In the genomic region with DNA sequence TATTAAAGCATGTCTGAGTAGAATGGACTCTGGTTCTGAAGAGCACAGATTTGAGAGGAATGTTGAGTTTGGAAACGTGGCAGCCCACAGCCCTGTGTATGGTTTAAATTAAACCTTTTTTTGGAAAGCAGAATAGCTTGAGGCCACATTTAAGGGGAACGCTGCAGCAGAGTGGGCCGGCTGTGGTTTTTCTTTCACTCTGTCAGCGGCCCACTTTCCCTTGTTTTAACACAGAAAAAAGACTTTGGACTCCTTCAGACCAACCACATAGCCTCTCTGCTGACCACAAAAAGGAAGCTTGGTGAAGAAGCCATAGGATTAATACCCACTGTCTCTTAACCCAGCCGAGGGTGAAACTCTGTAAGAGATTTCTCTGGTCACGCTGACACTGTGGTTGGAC, we compare ENCODE assay signal across 9 mouse cellular contexts.
DNase-seq lines count a peak whose midpoint lies in the region; ATAC-seq lines count a peak whose summit lies in the region.
"Had no signal": no experiment of that assay in that cellular context is flagged by ENCODE, and none has a peak within 500 bp of the region (broad histone marks: within the 10 kb centered on the region; RNA-seq: fewer than 3 reads in every experiment).

No protein-coding gene starts in this region.

- H3K9ac ChIP-seq in heart, embryonic 13.5 days, result no peak overlapping the region
- H3K9ac ChIP-seq in forebrain, embryonic 15.5 days (replicated peaks), result no peak overlapping the region
- no peak overlapping the region for H3K9ac ChIP-seq in limb, embryonic 13.5 days

- H3K27ac ChIP-seq in heart, embryonic 13.5 days (replicated peaks), result peak overlapping the region; percentile 67
- H3K27ac ChIP-seq in forebrain, embryonic 15.5 days (replicated peaks), result 0 out of 2 replicates have a peak overlapping the region, but pooled peaks have one; percentile 26
- H3K27ac ChIP-seq in limb, embryonic 13.5 days, result peak overlapping the region; percentile 76

- H3K4me2 ChIP-seq in heart, embryonic 13.5 days, result peak overlapping the region; percentile 48
- no peak overlapping the region for H3K4me2 ChIP-seq in forebrain, embryonic 15.5 days (replicated peaks)
- H3K4me2 ChIP-seq in limb, embryonic 13.5 days (replicated peaks), result peak overlapping the region; percentile 52

- WGBS in heart, embryonic 13.5 days, result 53% methylated on average over 6 of the region's 6 CpGs
- 10% methylated on average over 6 of the region's 6 CpGs for WGBS in forebrain, embryonic 15.5 days
- WGBS in limb, embryonic 13.5 days, result 16% methylated on average over 6 of the region's 6 CpGs

- no peak for ATAC-seq in heart, embryonic 13.5 days (ENCODE audit: extremely low read depth, insufficient number of reproducible peaks, low FRiP score, low TSS enrichment)
- ATAC-seq in forebrain, embryonic 15.5 days (replicated peaks), result no peak
- ATAC-seq in limb, embryonic 13.5 days (ENCODE audit: low FRiP score, low read depth), result peak; percentile 71

- intact Hi-C loops in gastrocnemius, postnatal 14 days (cut with DNase I; ENCODE audit: low total_unique reads), result loop anchor here (10.0 kb wide), 1 partner anchor 50 kb away; no protein-coding TSS in a partner anchor

- no peaks in the 10 kb centered on the region for H3K9me3 ChIP-seq in heart, embryonic 13.5 days
- no peaks in the 10 kb centered on the region for H3K9me3 ChIP-seq in forebrain, embryonic 15.5 days
- no peaks in the 10 kb centered on the region for H3K9me3 ChIP-seq in limb, embryonic 13.5 days

- H3K4me3 ChIP-seq in heart, embryonic 13.5 days, result no peak overlapping the region
- no peak overlapping the region for H3K4me3 ChIP-seq in forebrain, embryonic 15.5 days
- H3K4me3 ChIP-seq in limb, embryonic 13.5 days, result peak overlapping the region; percentile 18; the same call in 1 of the 2 replicates

- DNase-seq in heart, adult 18-20 months, result no peak
- peak; percentile 88 for DNase-seq in NIH3T3 (ENCODE audit: low read depth)
- no peak for DNase-seq in gastrocnemius, adult 8-10 months (ENCODE audit: low spot score in 2 of 2)
- no peak for DNase-seq in urinary bladder, postnatal 36 days (ENCODE audit: low spot score in 2 of 2)
- DNase-seq in gastrocnemius, postnatal 14 days, result no peak
- DNase-seq: cerebellum, adult 8-10 months had no signal

- H3K27me3 ChIP-seq in heart, embryonic 13.5 days (replicated peaks), result no peaks in the 10 kb centered on the region
- H3K27me3 ChIP-seq in forebrain, embryonic 15.5 days, result no peaks in the 10 kb centered on the region
- H3K27me3 ChIP-seq in limb, embryonic 13.5 days, result no peaks in the 10 kb centered on the region

- H3K36me3 ChIP-seq in heart, embryonic 13.5 days, result peaks cover 11% of the 10 kb centered on the region; the same call in 1 of the 2 replicates
- H3K36me3 ChIP-seq in forebrain, embryonic 15.5 days, result no peaks in the 10 kb centered on the region
- H3K36me3 ChIP-seq in limb, embryonic 13.5 days, result peaks cover 13% of the 10 kb centered on the region; the same call in 1 of the 2 replicates

- peaks cover 86% of the 10 kb centered on the region for H3K4me1 ChIP-seq in heart, embryonic 13.5 days
- peaks cover 45% of the 10 kb centered on the region for H3K4me1 ChIP-seq in forebrain, embryonic 15.5 days
- H3K4me1 ChIP-seq in limb, embryonic 13.5 days, result peaks cover 67% of the 10 kb centered on the region

Comparison
In these comparisons a context has a peak if more than half of its experiments do, and no peak if none do; other contexts are left out.
1. H3K27ac ChIP-seq: peak in every context shown above with its lines; median percentile 76 in limb, embryonic 13.5 days; 67 in heart, embryonic 13.5 days; 26 in forebrain, embryonic 15.5 days.